ENCODE assay signal across 8 mouse cellular contexts in the genomic region with DNA sequence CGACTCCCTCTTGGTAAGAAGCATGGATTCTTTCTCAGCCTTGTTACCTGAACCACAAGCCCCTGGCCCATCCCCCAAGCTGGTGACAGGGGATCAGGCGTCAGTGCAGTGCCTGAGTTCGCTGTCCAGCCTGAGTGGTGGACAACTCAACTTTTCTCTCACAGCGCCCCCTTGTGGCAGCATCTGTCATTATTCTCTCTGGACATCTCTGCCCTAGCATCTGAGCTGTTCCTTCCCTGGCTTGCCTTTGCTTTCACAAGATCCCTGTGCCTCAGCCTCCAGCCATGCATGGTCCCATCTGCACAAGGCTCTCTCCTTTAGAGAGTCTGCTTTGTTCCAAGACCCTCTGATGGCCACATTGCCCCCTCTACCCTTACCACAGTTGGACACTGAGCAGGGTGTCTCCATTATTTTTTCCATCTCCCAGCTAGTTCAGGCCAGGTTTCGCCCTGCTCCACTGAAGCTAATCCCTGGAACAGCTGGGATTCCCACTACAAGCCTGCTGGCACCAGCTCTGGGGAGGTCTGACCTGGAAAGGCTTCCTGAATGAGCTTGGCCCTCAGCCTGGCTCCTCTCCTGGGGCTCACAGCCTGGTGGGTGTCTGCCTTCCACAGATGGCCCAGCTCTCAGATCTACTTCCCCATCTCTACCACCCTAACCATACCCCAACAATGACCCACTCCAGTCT. TPM values are rescaled to one million over a fixed set of nuclear protein-coding genes. Genes with fewer than 3 reads are reported as not detected.
A peak's percentile ranks its signal among the peaks of the same experiment; 100 is the strongest.
DNase-seq lines count a peak whose midpoint lies in the region; ATAC-seq and TF ChIP-seq lines count a peak whose summit lies in the region.

No protein-coding gene starts in this region.

- H3K9me3 ChIP-seq in embryonic facial prominence, embryonic 14.5 days (ENCODE audit: control insufficient read depth, low read length): no peaks in the 10 kb centered on the region
- H3K9me3 ChIP-seq in heart, embryonic 10.5 days: no peaks in the 10 kb centered on the region
- no peaks in the 10 kb centered on the region for H3K9me3 ChIP-seq in kidney, postnatal 0 days (replicated peaks; ENCODE audit: low read length)
- no peaks in the 10 kb centered on the region for H3K9me3 ChIP-seq in liver, embryonic 12.5 days (replicated peaks)

- 16% methylated on average over 5 of the region's 5 CpGs for WGBS in embryonic facial prominence, embryonic 14.5 days
- WGBS in heart, embryonic 10.5 days: 21% methylated on average over 5 of the region's 5 CpGs
- WGBS in kidney, postnatal 0 days: 18% methylated on average over 5 of the region's 5 CpGs
- WGBS in liver, embryonic 12.5 days (ENCODE audit: insufficient replicate concordance): 29% methylated on average over 5 of the region's 5 CpGs

- TF ChIP-seq CTCF in kidney, postnatal 0 days (IDR thresholded peaks at IDR 0.05; ENCODE audit: low read depth): peak; percentile 83

- H3K4me2 ChIP-seq in embryonic facial prominence, embryonic 14.5 days (ENCODE audit: low read depth, low read length): no peak overlapping the region
- no peak overlapping the region for H3K4me2 ChIP-seq in kidney, postnatal 0 days (ENCODE audit: low read length)
- no peak overlapping the region for H3K4me2 ChIP-seq in liver, embryonic 12.5 days

- peak; percentile 87 for ATAC-seq in embryonic facial prominence, embryonic 14.5 days (ENCODE audit: low read depth)
- peak; percentile 73; the same call in 1 of the 2 replicates for ATAC-seq in kidney, postnatal 0 days (replicated peaks; ENCODE audit: low FRiP score, low read depth)
- ATAC-seq in liver, embryonic 12.5 days: peak; percentile 72; the same call in 1 of the 2 replicates

- H3K27ac ChIP-seq in embryonic facial prominence, embryonic 14.5 days (replicated peaks; ENCODE audit: low read depth, low read length): no peak overlapping the region
- no peak overlapping the region for H3K27ac ChIP-seq in heart, embryonic 10.5 days
- no peak overlapping the region for H3K27ac ChIP-seq in kidney, postnatal 0 days
- no peak overlapping the region; the same call in 1 of the 2 replicates for H3K27ac ChIP-seq in liver, embryonic 12.5 days

- H3K4me1 ChIP-seq in embryonic facial prominence, embryonic 14.5 days (ENCODE audit: control insufficient read depth, insufficient read depth, low read length): no peaks in the 10 kb centered on the region
- no peaks in the 10 kb centered on the region for H3K4me1 ChIP-seq in heart, embryonic 10.5 days
- H3K4me1 ChIP-seq in kidney, postnatal 0 days (replicated peaks; ENCODE audit: insufficient read depth, low read length): no peaks in the 10 kb centered on the region
- H3K4me1 ChIP-seq in liver, embryonic 12.5 days: peaks cover 23% of the 10 kb centered on the region

- H3K27me3 ChIP-seq in embryonic facial prominence, embryonic 14.5 days (replicated peaks; ENCODE audit: control insufficient read depth, insufficient read depth, low read length): no peaks in the 10 kb centered on the region
- H3K27me3 ChIP-seq in heart, embryonic 10.5 days (ENCODE audit: insufficient read depth, poor library complexity, severe bottlenecking): 0 out of 2 replicates have a peak, but pooled peaks cover 9% of the 10 kb centered on the region
- H3K27me3 ChIP-seq in kidney, postnatal 0 days (ENCODE audit: insufficient read depth, low read length): no peaks in the 10 kb centered on the region
- H3K27me3 ChIP-seq in liver, embryonic 12.5 days (replicated peaks): no peaks in the 10 kb centered on the region
- H3K27me3 ChIP-seq in splenic B cell, adult 2 months (ENCODE audit: control insufficient read depth, insufficient read depth, low read length, poor library complexity, severe bottlenecking): no peaks in the 10 kb centered on the region

- DNase-seq in A20 (ENCODE audit: low read depth, low spot score): peak; percentile 56
- DNase-seq in adrenal gland, postnatal 4 days (ENCODE audit: low spot score in 2 of 2): peak; percentile 65 to 70
- peak; percentile 59 for DNase-seq in embryonic facial prominence, embryonic 14.5 days (ENCODE audit: low spot score)
- peak; percentile 93 for DNase-seq in heart, embryonic 10.5 days (ENCODE audit: low spot score)
- peak; percentile 71 for DNase-seq in kidney, postnatal 0 days (ENCODE audit: low spot score)
- peak; percentile 34 to 51 for DNase-seq in natural killer cell, adult 2 months (ENCODE audit: low spot score in 2 of 2)
- DNase-seq in splenic B cell, adult 2 months (ENCODE audit: low read depth, low spot score): peak; percentile 62

- no peak overlapping the region for H3K4me3 ChIP-seq in embryonic facial prominence, embryonic 14.5 days (ENCODE audit: low read depth, low read length)
- no peak overlapping the region for H3K4me3 ChIP-seq in heart, embryonic 10.5 days
- H3K4me3 ChIP-seq in kidney, postnatal 0 days (replicated peaks; ENCODE audit: low read depth, low read length): no peak overlapping the region
- no peak overlapping the region for H3K4me3 ChIP-seq in liver, embryonic 12.5 days

- H3K9ac ChIP-seq in embryonic facial prominence, embryonic 14.5 days (ENCODE audit: low read depth, low read length): no peak overlapping the region
- H3K9ac ChIP-seq in kidney, postnatal 0 days (ENCODE audit: low read depth, low read length): no peak overlapping the region
- H3K9ac ChIP-seq in liver, embryonic 12.5 days: no peak overlapping the region

- H3K36me3 ChIP-seq in embryonic facial prominence, embryonic 14.5 days (ENCODE audit: control insufficient read depth, insufficient read depth, low read length): no peaks in the 10 kb centered on the region
- H3K36me3 ChIP-seq in heart, embryonic 10.5 days: no peaks in the 10 kb centered on the region
- no peaks in the 10 kb centered on the region for H3K36me3 ChIP-seq in kidney, postnatal 0 days (ENCODE audit: insufficient read depth, low read length)
- H3K36me3 ChIP-seq in liver, embryonic 12.5 days: no peaks in the 10 kb centered on the region
- H3K36me3 ChIP-seq in splenic B cell, adult 2 months (ENCODE audit: control insufficient read depth, insufficient read depth, low read length, poor library complexity, severe bottlenecking): no peaks in the 10 kb centered on the region; the same call in 1 of the 2 replicates

RNA-seq across cellular contexts. Expression of gene Slc2a9, which starts 32.9 kb away (rescaled TPM):
- total RNA-seq in adrenal gland, postnatal 4 days (2021): 1 to 10 TPM; 7.4 to 8.1 TPM
- 0.56 and 0.76 TPM in 2 replicates for polyA plus RNA-seq in embryonic facial prominence, embryonic 14.5 days (2014; fragmentation: Nextera tagmentation; extraction: Ambion mirVana)
- polyA plus RNA-seq in heart, embryonic 10.5 days (2016; fragmentation: Nextera tagmentation; extraction: Ambion mirVana): 0.31 and 0.47 TPM in 2 replicates
- polyA plus RNA-seq in kidney, postnatal 0 days (2015; fragmentation: Nextera tagmentation; extraction: Ambion mirVana): 2.9 and 3.5 TPM in 2 replicates
- polyA plus RNA-seq in liver, embryonic 12.5 days (2016; fragmentation: Nextera tagmentation; extraction: Ambion mirVana): 0.60 and 1.2 TPM in 2 replicates

Comparison
In these comparisons a context has a peak if more than half of its experiments do, and no peak if none do; other contexts are left out.
1. DNase-seq: peak in every context shown above with its lines; median percentile 93 in heart, embryonic 10.5 days; 71 in kidney, postnatal 0 days; 68 in adrenal gland, postnatal 4 days; 62 in splenic B cell, adult 2 months; 59 in embryonic facial prominence, embryonic 14.5 days; 56 in A20; 42 in natural killer cell, adult 2 months.